Mouse (Mus musculus): ENCODE measurements at regions not wholly inside any gene's neighbourhood (a gene's known extent, or its start where the extent isn't known, plus 50 kb on each side); places are given as distances from the start of the nearest gene placed in this dataset.

- TF ChIP-seq CTCF (IDR thresholded peaks at IDR 0.05; ENCODE audit: control insufficient read depth, insufficient read depth, insufficient read length), result no peak
- no peak for TF ChIP-seq MYOD1 (IDR thresholded peaks at IDR 0.05; ENCODE audit: control insufficient read depth, insufficient read length, low read depth)
- TF ChIP-seq USF1 (IDR thresholded peaks at IDR 0.05; ENCODE audit: low read depth), result no peak
- no peak for TF ChIP-seq MAX (IDR thresholded peaks at IDR 0.05)
- TF ChIP-seq MYOG (IDR thresholded peaks at IDR 0.05; ENCODE audit: control insufficient read depth, extremely low read depth, insufficient read length), result no peak
Measured at GRCm38 (mm10) chr3:39211670-39212069, 324.9 kb downstream of the Fat4 start.

Measured in C2C12 (cell line).